Mouse (Mus musculus): ENCODE results near the gene Mvd. TPM values are rescaled to one million over a fixed set of nuclear protein-coding genes. Genes with fewer than 3 reads are reported as not detected.

The Mvd gene
- polyA plus RNA-seq, 1 experiment from 2014 or later = 87.7 TPM

- peak overlapping the region; percentile 67 for H3K4me3 ChIP-seq (ENCODE audit: low read length)
- peak overlapping the region; percentile 79 for H3K9ac ChIP-seq (ENCODE audit: low read depth, low read length)
- H3K4me1 ChIP-seq (ENCODE audit: control insufficient read depth, insufficient read depth, low read depth, low read length) = peaks cover 22% of the 10 kb centered on the region
- no peaks in the 10 kb centered on the region for H3K27me3 ChIP-seq (replicated peaks; ENCODE audit: control insufficient read depth, insufficient read depth, low read length)
- H3K4me2 ChIP-seq (ENCODE audit: low read length) = peak overlapping the region; percentile 62
- H3K27ac ChIP-seq (ENCODE audit: low read depth, low read length) = peak overlapping the region; percentile 97
- WGBS = 7% methylated on average over 19 of the region's 19 CpGs
- H3K36me3 ChIP-seq (ENCODE audit: control insufficient read depth, insufficient read depth, low read length) = 0 out of 2 replicates have a peak, but pooled peaks cover 1% of the 10 kb centered on the region
- peak; percentile 9; the same call in 1 of the 2 replicates for ATAC-seq
- H3K9me3 ChIP-seq (ENCODE audit: control insufficient read depth, low read length) = no peaks in the 10 kb centered on the region
Observed at GRCm38 (mm10) chr8:122444058-122444748, 981 bp upstream of the Mvd start.

GRCm38 (mm10) chr8:122442781-122443180, 441 bp downstream of the Mvd start:
- Histone ChIP-seq H3K4me2 (ENCODE audit: low read length) (peak overlapping the region; percentile 84), H3K9ac (ENCODE audit: low read depth, low read length) (peak overlapping the region; percentile 74), H3K4me3 (ENCODE audit: low read length) (peak overlapping the region; percentile 63), H3K36me3 (ENCODE audit: control insufficient read depth, insufficient read depth, low read length) (peaks cover 9% of the 10 kb centered on the region; the same call in 1 of the 2 replicates), H3K27me3 (replicated peaks; ENCODE audit: control insufficient read depth, insufficient read depth, low read length) (no peaks in the 10 kb centered on the region), H3K9me3 (ENCODE audit: control insufficient read depth, low read length) (no peaks in the 10 kb centered on the region), H3K27ac (ENCODE audit: low read depth, low read length) (peak overlapping the region; percentile 86), H3K4me1 (ENCODE audit: control insufficient read depth, insufficient read depth, low read depth, low read length) (peaks cover 22% of the 10 kb centered on the region)
- peak; percentile 10; the same call in 1 of the 2 replicates for ATAC-seq
- WGBS = under 1% methylated on average over 12 of the region's 12 CpGs

- ATAC-seq = no peak
- Histone ChIP-seq H3K27ac (ENCODE audit: low read depth, low read length) (peak overlapping the region; percentile 86), H3K27me3 (replicated peaks; ENCODE audit: control insufficient read depth, insufficient read depth, low read length) (no peaks in the 10 kb centered on the region), H3K36me3 (ENCODE audit: control insufficient read depth, insufficient read depth, low read length) (peaks cover 10% of the 10 kb centered on the region; the same call in 1 of the 2 replicates), H3K9me3 (ENCODE audit: control insufficient read depth, low read length) (no peaks in the 10 kb centered on the region), H3K4me1 (ENCODE audit: control insufficient read depth, insufficient read depth, low read depth, low read length) (peaks cover 22% of the 10 kb centered on the region), H3K4me3 (ENCODE audit: low read length) (peak overlapping the region; percentile 63), H3K4me2 (ENCODE audit: low read length) (peak overlapping the region; percentile 84), H3K9ac (ENCODE audit: low read depth, low read length) (peak overlapping the region; percentile 74)
- WGBS = 12% methylated on average over 7 of the region's 7 CpGs
Observed at GRCm38 (mm10) chr8:122442356-122442755, 866 bp downstream of the Mvd start.

GRCm38 (mm10) chr8:122441326-122441725, 1.9 kb downstream of the Mvd start:
- H3K4me2 ChIP-seq (ENCODE audit: low read length) = no peak overlapping the region
- no peaks in the 10 kb centered on the region for H3K27me3 ChIP-seq (replicated peaks; ENCODE audit: control insufficient read depth, insufficient read depth, low read length)
- no peak for ATAC-seq
- H3K4me1 ChIP-seq (ENCODE audit: control insufficient read depth, insufficient read depth, low read depth, low read length) = peaks cover 22% of the 10 kb centered on the region
- H3K4me3 ChIP-seq (ENCODE audit: low read length) = no peak overlapping the region
- H3K9me3 ChIP-seq (ENCODE audit: control insufficient read depth, low read length) = no peaks in the 10 kb centered on the region
- H3K9ac ChIP-seq (ENCODE audit: low read depth, low read length) = no peak overlapping the region
- WGBS = 100% methylated on average over 1 of the region's 1 CpGs
- H3K36me3 ChIP-seq (ENCODE audit: control insufficient read depth, insufficient read depth, low read length) = peaks cover 16% of the 10 kb centered on the region
- H3K27ac ChIP-seq (ENCODE audit: low read depth, low read length) = no peak overlapping the region

- Histone ChIP-seq H3K9ac (ENCODE audit: low read depth, low read length) (no peak overlapping the region), H3K9me3 (ENCODE audit: control insufficient read depth, low read length) (peaks cover 3% of the 10 kb centered on the region; the same call in 1 of the 2 replicates), H3K27me3 (replicated peaks; ENCODE audit: control insufficient read depth, insufficient read depth, low read length) (no peaks in the 10 kb centered on the region), H3K36me3 (ENCODE audit: control insufficient read depth, insufficient read depth, low read length) (peaks cover 28% of the 10 kb centered on the region), H3K4me3 (ENCODE audit: low read length) (no peak overlapping the region), H3K4me2 (ENCODE audit: low read length) (no peak overlapping the region), H3K4me1 (ENCODE audit: control insufficient read depth, insufficient read depth, low read depth, low read length) (peaks cover 12% of the 10 kb centered on the region), H3K27ac (ENCODE audit: low read depth, low read length) (no peak overlapping the region)
- WGBS = 85% methylated on average over 16 of the region's 16 CpGs
- no peak for ATAC-seq
Observed at GRCm38 (mm10) chr8:122439336-122439735, 3.9 kb downstream of the Mvd start.

- Histone ChIP-seq H3K27me3 (replicated peaks; ENCODE audit: control insufficient read depth, insufficient read depth, low read length) (peaks cover 3% of the 10 kb centered on the region), H3K4me3 (ENCODE audit: low read length) (no peak overlapping the region), H3K9ac (ENCODE audit: low read depth, low read length) (no peak overlapping the region), H3K36me3 (ENCODE audit: control insufficient read depth, insufficient read depth, low read length) (peaks cover 40% of the 10 kb centered on the region), H3K9me3 (ENCODE audit: control insufficient read depth, low read length) (peaks cover 3% of the 10 kb centered on the region; the same call in 1 of the 2 replicates), H3K27ac (ENCODE audit: low read depth, low read length) (no peak overlapping the region), H3K4me1 (ENCODE audit: control insufficient read depth, insufficient read depth, low read depth, low read length) (peaks cover 15% of the 10 kb centered on the region), H3K4me2 (ENCODE audit: low read length) (no peak overlapping the region)
- ATAC-seq = no peak
- 94% methylated on average over 13 of the region's 13 CpGs for WGBS
Observed at GRCm38 (mm10) chr8:122437708-122438331, 5.4 kb downstream of the Mvd start.

GRCm38 (mm10) chr8:122436586-122437125, 6.6 kb downstream of the Mvd start:
- Histone ChIP-seq H3K9me3 (ENCODE audit: control insufficient read depth, low read length) (peaks cover 3% of the 10 kb centered on the region; the same call in 1 of the 2 replicates), H3K36me3 (ENCODE audit: control insufficient read depth, insufficient read depth, low read length) (peaks cover 40% of the 10 kb centered on the region), H3K9ac (ENCODE audit: low read depth, low read length) (no peak overlapping the region), H3K27ac (ENCODE audit: low read depth, low read length) (no peak overlapping the region), H3K27me3 (replicated peaks; ENCODE audit: control insufficient read depth, insufficient read depth, low read length) (peaks cover 6% of the 10 kb centered on the region), H3K4me1 (ENCODE audit: control insufficient read depth, insufficient read depth, low read depth, low read length) (peaks cover 11% of the 10 kb centered on the region), H3K4me2 (ENCODE audit: low read length) (no peak overlapping the region), H3K4me3 (ENCODE audit: low read length) (no peak overlapping the region)
- 89% methylated on average over 17 of the region's 20 CpGs for WGBS
- no peak for ATAC-seq

- no peak overlapping the region for H3K9ac ChIP-seq (ENCODE audit: low read depth, low read length)
- peaks cover 6% of the 10 kb centered on the region for H3K27me3 ChIP-seq (replicated peaks; ENCODE audit: control insufficient read depth, insufficient read depth, low read length)
- peaks cover 40% of the 10 kb centered on the region for H3K36me3 ChIP-seq (ENCODE audit: control insufficient read depth, insufficient read depth, low read length)
- no peak for ATAC-seq
- H3K9me3 ChIP-seq (ENCODE audit: control insufficient read depth, low read length) = peaks cover 3% of the 10 kb centered on the region; the same call in 1 of the 2 replicates
- 96% methylated on average over 9 of the region's 9 CpGs for WGBS
- H3K4me3 ChIP-seq (ENCODE audit: low read length) = no peak overlapping the region
- no peak overlapping the region for H3K27ac ChIP-seq (ENCODE audit: low read depth, low read length)
- no peak overlapping the region for H3K4me2 ChIP-seq (ENCODE audit: low read length)
- H3K4me1 ChIP-seq (ENCODE audit: control insufficient read depth, insufficient read depth, low read depth, low read length) = peaks cover 7% of the 10 kb centered on the region
Observed at GRCm38 (mm10) chr8:122436146-122436545, 7.1 kb downstream of the Mvd start.

- 91% methylated on average over 6 of the region's 6 CpGs for WGBS
- ATAC-seq = no peak
- peaks cover 40% of the 10 kb centered on the region for H3K36me3 ChIP-seq (ENCODE audit: control insufficient read depth, insufficient read depth, low read length)
Observed at GRCm38 (mm10) chr8:122435375-122435774, 7.8 kb downstream of the Mvd start.

More at GRCm38 (mm10) chr8:122435375-122435774, 7.8 kb downstream of the Mvd start:
- Histone ChIP-seq H3K4me2 (ENCODE audit: low read length) (no peak overlapping the region), H3K27me3 (replicated peaks; ENCODE audit: control insufficient read depth, insufficient read depth, low read length) (peaks cover 6% of the 10 kb centered on the region), H3K9me3 (ENCODE audit: control insufficient read depth, low read length) (peaks cover 3% of the 10 kb centered on the region; the same call in 1 of the 2 replicates), H3K9ac (ENCODE audit: low read depth, low read length) (no peak overlapping the region), H3K4me3 (ENCODE audit: low read length) (no peak overlapping the region), H3K4me1 (ENCODE audit: control insufficient read depth, insufficient read depth, low read depth, low read length) (peaks cover 7% of the 10 kb centered on the region; the same call in 1 of the 2 replicates), H3K27ac (ENCODE audit: low read depth, low read length) (no peak overlapping the region)

Data from hindbrain, embryonic 16.5 days (tissue).